Mouse (Mus musculus): ENCODE data around the gene Metrn. TPM values are rescaled to one million over a fixed set of nuclear protein-coding genes. Genes with fewer than 3 reads are reported as not detected.

Metrn gene
- total RNA-seq, 1 experiment: 46.1 TPM

DNA sequence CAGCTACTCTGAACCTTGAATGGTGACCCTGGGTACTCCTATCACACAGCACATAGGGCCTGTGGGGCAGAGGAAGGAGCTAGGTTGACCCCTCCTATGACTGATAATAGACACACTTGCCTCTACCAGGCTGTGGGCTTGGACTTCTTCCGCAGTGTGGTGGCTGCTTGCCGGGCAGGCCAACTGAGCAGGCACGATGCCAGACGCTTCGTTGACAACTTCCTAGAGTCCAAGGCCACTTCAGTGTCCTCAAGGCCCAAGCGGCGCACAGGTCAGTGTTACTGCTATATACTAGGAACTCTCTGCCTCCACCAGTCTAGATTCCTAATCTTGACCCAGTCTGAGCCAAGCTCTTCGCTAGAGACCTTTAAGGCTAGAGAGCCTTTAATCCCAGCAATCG, 53.1 kb downstream of the Metrn start:
- no peaks in the 10 kb centered on the region for H3K9me3 ChIP-seq (ENCODE audit: control insufficient read depth, insufficient read depth, low read depth, low read length)
- in situ Hi-C loops (cut with MboI; ENCODE audit: low sequenced_read_pairs in 2 of 2, unreplicated experiment in 2 of 2): no loop called here

More for the DNA sequence above, 53.1 kb downstream of the Metrn start:
- no peaks in the 10 kb centered on the region for H3K36me3 ChIP-seq (ENCODE audit: control insufficient read depth, insufficient read depth, low read length, poor library complexity, severe bottlenecking)
- no peak overlapping the region for H3K9ac ChIP-seq (ENCODE audit: insufficient read depth, low read depth, low read length, poor library complexity, severe bottlenecking)
- no peak overlapping the region; the same call in 1 of the 2 replicates for H3K27ac ChIP-seq (ENCODE audit: insufficient read depth, low read depth, low read length, poor library complexity, severe bottlenecking)
- no peak overlapping the region for H3K4me3 ChIP-seq (ENCODE audit: insufficient read depth in 1 of 2, low read depth in 1 of 2, low read length in 2 of 2, poor library complexity in 1 of 2, severe bottlenecking in 1 of 2)
- peaks cover 0 to 3% of the 10 kb centered on the region in 2 experiments; a peak in 1 of 4 replicates for H3K4me1 ChIP-seq (ENCODE audit: control insufficient read depth in 2 of 2, insufficient read depth in 2 of 2, low read length in 2 of 2, poor library complexity in 1 of 2)
- TF ChIP-seq CHD2 (IDR thresholded peaks at IDR 0.05; ENCODE audit: low read depth, low read length) (no peak), ZC3H11A (IDR thresholded peaks at IDR 0.05; ENCODE audit: borderline replicate concordance, low read depth, low read length) (no peak), HCFC1 (IDR thresholded peaks at IDR 0.05; ENCODE audit: borderline replicate concordance, insufficient read depth, low read length) (no peak), ZNF384 (IDR thresholded peaks at IDR 0.05; ENCODE audit: low read depth, low read length) (no peak)
- DNase-seq (ENCODE audit: low read depth, low spot score): no peak

Other genes starting within 250 kb of the Metrn start
- 0.40 and 0.42 TPM in 2 replicates for gene Sox8, start 226.4 kb downstream of the Metrn start, total RNA-seq (2012; rRNA removed)
- 16.6 and 33.6 TPM in 2 replicates for gene Lmf1, start 218.1 kb downstream of the Metrn start, total RNA-seq (2012; rRNA removed)
- gene Gng13, start 80.0 kb downstream of the Metrn start, total RNA-seq (2012; rRNA removed): 9.9 and 14.5 TPM in 2 replicates
- 102 and 151 TPM in 2 replicates for gene Chtf18, start 69.7 kb downstream of the Metrn start, total RNA-seq (2012; rRNA removed)
- gene Rpusd1, start 69.5 kb downstream of the Metrn start, total RNA-seq (2012; rRNA removed): 7.6 and 8.7 TPM in 2 replicates
- 0.27 and 0.58 TPM in 2 replicates for gene Mslnl, start 61.1 kb downstream of the Metrn start, total RNA-seq (2012; rRNA removed)
- 7.5 and 16.0 TPM in 2 replicates for gene Msln, start 42.8 kb downstream of the Metrn start, total RNA-seq (2012; rRNA removed)
- 27.0 and 32.7 TPM in 2 replicates for gene Narfl, start 23.4 kb downstream of the Metrn start, total RNA-seq (2012; rRNA removed)
- gene Haghl, start 11.5 kb downstream of the Metrn start, total RNA-seq (2012; rRNA removed): 14.5 and 29.5 TPM in 2 replicates
- 0.22 and 0.26 TPM in 2 replicates for gene Ccdc78, start 10.6 kb downstream of the Metrn start, total RNA-seq (2012; rRNA removed)
- gene Fam173a, start 4.2 kb downstream of the Metrn start, total RNA-seq (2012; rRNA removed): 32.8 and 60.6 TPM in 2 replicates
- not detected in 2 replicates for gene AC134908.4, start 1.5 kb downstream of the Metrn start, total RNA-seq (2012; rRNA removed)
- 1.7 TPM in 2 replicates for gene Fbxl16, start 11.9 kb upstream of the Metrn start, total RNA-seq (2012; rRNA removed)
- 28.6 and 43.4 TPM in 2 replicates for gene Wdr24, start 26.5 kb upstream of the Metrn start, total RNA-seq (2012; rRNA removed)
- gene Jmjd8, start 31.7 kb upstream of the Metrn start, total RNA-seq (2012; rRNA removed): 25.1 and 46.4 TPM in 2 replicates
- gene Stub1, start 36.3 kb upstream of the Metrn start, total RNA-seq (2012; rRNA removed): 161 and 176 TPM in 2 replicates
- gene Rhbdl1, start 40.2 kb upstream of the Metrn start, total RNA-seq (2012; rRNA removed): 1.1 and 2.6 TPM in 2 replicates
- gene Gm20683, start 44.6 kb upstream of the Metrn start, total RNA-seq (2012; rRNA removed): 2.0 and 2.7 TPM in 2 replicates
- 36.8 and 52.6 TPM in 2 replicates for gene Rhot2, start 47.7 kb upstream of the Metrn start, total RNA-seq (2012; rRNA removed)
- 24.7 and 50.5 TPM in 2 replicates for gene Wdr90, start 64.4 kb upstream of the Metrn start, total RNA-seq (2012; rRNA removed)
- gene Mcrip2, start 71.6 kb upstream of the Metrn start, total RNA-seq (2012; rRNA removed): 12.3 and 12.6 TPM in 2 replicates
- 26.5 and 26.6 TPM in 2 replicates for gene Mettl26, start 77.9 kb upstream of the Metrn start, total RNA-seq (2012; rRNA removed)
- gene Wfikkn1, start 83.7 kb upstream of the Metrn start, total RNA-seq (2012; rRNA removed): 3.3 TPM in 2 replicates
- 14.6 and 15.7 TPM in 2 replicates for gene Rab40c, start 122.6 kb upstream of the Metrn start, total RNA-seq (2012; rRNA removed)
- 44.4 and 56.9 TPM in 2 replicates for gene Pigq, start 147.8 kb upstream of the Metrn start, total RNA-seq (2012; rRNA removed)
- 0.16 and 0.18 TPM in 2 replicates for gene Nhlrc4, start 147.8 kb upstream of the Metrn start, total RNA-seq (2012; rRNA removed)
- gene A930017K11Rik, start 155.4 kb upstream of the Metrn start, total RNA-seq (2012; rRNA removed): not detected in 2 replicates
- gene Capn15, start 188.7 kb upstream of the Metrn start, total RNA-seq (2012; rRNA removed): 18.0 and 19.0 TPM in 2 replicates

Measured in ES-E14 (cell line).